Mouse (Mus musculus) large intestine, adult 2 months (tissue): ENCODE data around the gene Vmn2r90. TPM values are rescaled to one million over a fixed set of nuclear protein-coding genes. Genes with fewer than 3 reads are reported as not detected.
"Not testable (repeated sequence)": the region's sequence is repeated elsewhere in the genome, so short reads cannot be mapped to it uniquely, and the experiment has no call there.

ENCODE experiments used
- DNase-seq: peaks from one replicate; pipeline ENCODE4 v3.0.0-alpha.2; 2012; ENCODE audit warnings: low read depth, low spot score
- WGBS: fragments of 180-500 bp; shearing (Covaris S2); methylation state at CpG from one replicate; pipeline ENCODE4 v1.1.7; 2018; 5-methylcytosine and 5-hydroxymethylcytosine counted together
- polyA plus RNA-seq: library from polyadenylated mRNA; depleted of rRNA; stranded (reverse); fragments of >200 nt; gene quantifications from 2 replicates; pipeline ENCODE4 v1.2.3, GENCODE M21; 2012; rRNA removed

The Vmn2r90 gene
- not detected in 2 replicates for polyA plus RNA-seq

- WGBS, result 53% methylated on average over 1 of the region's 1 CpGs
- no peak for DNase-seq
Measured at GRCm38 (mm10) chr17:17703447-17703846, at the start of gene Vmn2r90. Gene Vmn2r90, plus strand, starts transcription at chr17:17703747.

GRCm38 (mm10) chr17:17654997-17655828 lies 48.3 kb upstream of the Vmn2r90 start:
- no peak for DNase-seq
- 14% methylated on average over 10 of the region's 10 CpGs for WGBS

- DNase-seq, result no peak
- WGBS, result 42% methylated on average over 2 of the region's 2 CpGs
Measured at GRCm38 (mm10) chr17:17655829-17656176, 47.7 kb upstream of the Vmn2r90 start.

GRCm38 (mm10) chr17:17678781-17679180 lies 24.8 kb upstream of the Vmn2r90 start:
- no peak for DNase-seq
- WGBS, result 59% methylated on average over 1 of the region's 1 CpGs

GRCm38 (mm10) chr17:17690659-17691058 lies 12.9 kb upstream of the Vmn2r90 start:
- 44% methylated on average over 2 of the region's 2 CpGs for WGBS
- DNase-seq, result no peak

GRCm38 (mm10) chr17:17732396-17732795 lies 28.8 kb downstream of the Vmn2r90 start:
- not testable (repeated sequence) for DNase-seq
- 70% methylated on average over 4 of the region's 4 CpGs for WGBS

GRCm38 (mm10) chr17:17738635-17739034 lies 35.1 kb downstream of the Vmn2r90 start:
- WGBS, result 88% methylated on average over 1 of the region's 1 CpGs

GRCm38 (mm10) chr17:17739300-17739699 lies 35.8 kb downstream of the Vmn2r90 start:
- 92% methylated on average over 7 of the region's 7 CpGs for WGBS
- DNase-seq, result not testable (repeated sequence)

More at GRCm38 (mm10) chr17:17738635-17739034, 35.1 kb downstream of the Vmn2r90 start:
- no peak for DNase-seq

- WGBS, result 83% methylated on average over 5 of the region's 5 CpGs
- not testable (repeated sequence) for DNase-seq
Measured at GRCm38 (mm10) chr17:17739936-17740335, 36.4 kb downstream of the Vmn2r90 start.

GRCm38 (mm10) chr17:17741516-17741915 lies 38.0 kb downstream of the Vmn2r90 start:
- not testable (repeated sequence) for DNase-seq

GRCm38 (mm10) chr17:17749371-17749770 lies 45.8 kb downstream of the Vmn2r90 start:
- DNase-seq, result not testable (repeated sequence)
- 4% methylated on average over 4 of the region's 4 CpGs for WGBS

GRCm38 (mm10) chr17:17762614-17763293 lies 59.2 kb downstream of the Vmn2r90 start:
- WGBS, result 29% methylated on average over 1 of the region's 1 CpGs
- DNase-seq, result no peak

- DNase-seq, result no peak
- 36% methylated on average over 1 of the region's 1 CpGs for WGBS
Measured at GRCm38 (mm10) chr17:17764206-17764605, 60.7 kb downstream of the Vmn2r90 start.

- WGBS, result 6% methylated on average over 3 of the region's 3 CpGs
- DNase-seq, result peak; percentile 32
Measured at GRCm38 (mm10) chr17:17766481-17766880, 62.9 kb downstream of the Vmn2r90 start.

Other genes starting within 250 kb of the Vmn2r90 start
- gene Lnpep, start 78.7 kb upstream of the Vmn2r90 start, polyA plus RNA-seq, result 5.4 and 8.3 TPM in 2 replicates
- 7.7 and 8.3 TPM in 2 replicates for gene Spaca6, start 123.4 kb downstream of the Vmn2r90 start, polyA plus RNA-seq
- gene Has1, start 151.5 kb downstream of the Vmn2r90 start, polyA plus RNA-seq, result 0.17 and 0.19 TPM in 2 replicates
- gene Fpr1, start 180.2 kb downstream of the Vmn2r90 start, polyA plus RNA-seq, result 0.75 and 0.79 TPM in 2 replicates
- gene Fpr2, start 184.1 kb downstream of the Vmn2r90 start, polyA plus RNA-seq, result 0.76 and 0.80 TPM in 2 replicates
- gene Fpr3, start 184.1 kb downstream of the Vmn2r90 start, polyA plus RNA-seq, result not detected in 2 replicates